In the genomic region with DNA sequence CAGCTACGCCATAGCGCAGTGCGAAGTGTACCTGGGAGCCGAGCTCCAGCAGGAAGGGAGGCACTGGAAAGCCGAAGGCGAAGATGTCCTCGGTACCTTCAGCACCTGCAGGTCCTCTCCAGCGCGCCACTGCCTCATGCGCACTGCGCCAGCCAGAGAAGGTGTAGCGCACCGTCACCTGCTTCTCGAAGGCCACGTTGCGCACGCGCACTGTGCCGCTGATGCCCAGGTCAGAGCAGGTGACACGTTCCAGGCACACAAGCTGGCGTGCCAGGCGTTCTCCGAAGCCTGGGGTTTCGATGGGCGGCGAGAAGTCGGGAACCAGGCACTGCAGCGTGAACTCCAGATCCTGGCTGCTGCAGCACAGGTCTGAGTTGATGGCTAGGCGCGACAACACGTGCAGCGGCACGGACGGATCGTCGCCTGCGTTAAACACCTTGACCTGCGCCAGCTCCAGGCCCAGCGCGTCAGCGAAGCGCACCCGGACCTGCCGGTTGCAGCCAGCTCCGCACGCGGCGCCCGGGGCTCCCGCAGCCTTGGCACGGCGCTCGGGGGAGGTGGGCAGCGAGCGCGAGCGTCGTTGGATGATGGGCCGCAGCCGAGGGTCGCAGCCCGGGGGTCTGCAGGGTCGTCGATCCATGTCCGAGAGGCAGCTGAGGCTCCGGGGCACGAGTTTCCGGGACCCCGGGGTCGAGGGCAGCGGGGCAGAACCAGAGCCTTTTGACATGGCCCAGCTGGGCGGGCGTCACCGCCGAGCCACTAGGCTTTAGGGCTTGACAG, we compare ENCODE assay signal across 8 mouse cellular contexts. TPM values are rescaled to one million over a fixed set of nuclear protein-coding genes. Genes with fewer than 3 reads are reported as not detected.
A peak's percentile ranks its signal among the peaks of the same experiment; 100 is the strongest.
DNase-seq lines count a peak whose midpoint lies in the region; ATAC-seq lines count a peak whose summit lies in the region.

No protein-coding gene starts in this region.

- 10% methylated on average over 42 of the region's 75 CpGs for WGBS in embryonic facial prominence, embryonic 14.5 days
- WGBS in neural tube, embryonic 15.5 days = 15% methylated on average over 75 of the region's 75 CpGs

- H3K36me3 ChIP-seq in erythroblast, embryonic 14.5 days (ENCODE audit: control insufficient read depth) = no peaks in the 10 kb centered on the region
- H3K36me3 ChIP-seq in embryonic facial prominence, embryonic 14.5 days (ENCODE audit: control insufficient read depth, insufficient read depth, low read length) = peaks cover 8% of the 10 kb centered on the region; the same call in 1 of the 2 replicates
- H3K36me3 ChIP-seq in neural tube, embryonic 15.5 days = peaks cover 5% of the 10 kb centered on the region

- H3K4me3 ChIP-seq in erythroblast, embryonic 14.5 days (replicated peaks) = peak overlapping the region; percentile 33
- peak overlapping the region; percentile 66 for H3K4me3 ChIP-seq in embryonic facial prominence, embryonic 14.5 days (ENCODE audit: low read depth, low read length)
- H3K4me3 ChIP-seq in neural tube, embryonic 15.5 days (replicated peaks) = peak overlapping the region; percentile 67

- H3K4me1 ChIP-seq in erythroblast, embryonic 14.5 days (ENCODE audit: control insufficient read depth) = peaks cover 2% of the 10 kb centered on the region
- H3K4me1 ChIP-seq in embryonic facial prominence, embryonic 14.5 days (ENCODE audit: control insufficient read depth, insufficient read depth, low read length) = peaks cover 7% of the 10 kb centered on the region
- peaks cover 31% of the 10 kb centered on the region for H3K4me1 ChIP-seq in neural tube, embryonic 15.5 days

- peak overlapping the region; percentile 62 for H3K9ac ChIP-seq in embryonic facial prominence, embryonic 14.5 days (ENCODE audit: low read depth, low read length)
- peak overlapping the region; percentile 67 for H3K9ac ChIP-seq in neural tube, embryonic 15.5 days (replicated peaks)

- peaks cover 24% of the 10 kb centered on the region for H3K27me3 ChIP-seq in erythroblast, embryonic 14.5 days (ENCODE audit: control insufficient read depth)
- peaks cover 24% of the 10 kb centered on the region for H3K27me3 ChIP-seq in embryonic facial prominence, embryonic 14.5 days (replicated peaks; ENCODE audit: control insufficient read depth, insufficient read depth, low read length)
- 0 out of 2 replicates have a peak, but pooled peaks cover 4% of the 10 kb centered on the region for H3K27me3 ChIP-seq in neural tube, embryonic 15.5 days (replicated peaks)

- no peaks in the 10 kb centered on the region; the same call in 1 of the 2 replicates for H3K9me3 ChIP-seq in erythroblast, embryonic 14.5 days (ENCODE audit: control insufficient read depth, low read length)
- H3K9me3 ChIP-seq in embryonic facial prominence, embryonic 14.5 days (ENCODE audit: control insufficient read depth, low read length) = no peaks in the 10 kb centered on the region
- no peaks in the 10 kb centered on the region for H3K9me3 ChIP-seq in neural tube, embryonic 15.5 days (replicated peaks)

- DNase-seq in Muller cell, postnatal 12 days (ENCODE audit: inconsistent ontology term) = peak; percentile 16
- no peak for DNase-seq in embryonic facial prominence, embryonic 14.5 days (ENCODE audit: low spot score)
- peak; percentile 50 to 62 for DNase-seq in heart, postnatal 14 days
- DNase-seq in left cerebral cortex, postnatal 36 days (ENCODE audit: low spot score in 2 of 2) = peak; percentile 61 to 71
- DNase-seq in spleen, postnatal 10 days (ENCODE audit: low spot score in 2 of 2) = no peak

- H3K27ac ChIP-seq in embryonic facial prominence, embryonic 14.5 days (replicated peaks; ENCODE audit: low read depth, low read length) = no peak overlapping the region; the same call in 1 of the 2 replicates
- H3K27ac ChIP-seq in neural tube, embryonic 15.5 days (replicated peaks) = peak overlapping the region; percentile 89

- ATAC-seq in erythroblast, adult 5-6 weeks (replicated peaks; ENCODE audit: low FRiP score, poor library complexity, severe bottlenecking) = no peak
- ATAC-seq in embryonic facial prominence, embryonic 14.5 days (ENCODE audit: low read depth) = peak; percentile 20; the same call in 1 of the 2 replicates
- ATAC-seq in neural tube, embryonic 15.5 days (ENCODE audit: low FRiP score) = peak; percentile 22

- H3K4me2 ChIP-seq in embryonic facial prominence, embryonic 14.5 days (ENCODE audit: low read depth, low read length) = peak overlapping the region; percentile 100
- H3K4me2 ChIP-seq in neural tube, embryonic 15.5 days = peak overlapping the region; percentile 100

- intact Hi-C loops in heart, postnatal 14 days (cut with DNase I) = no loop called here
- intact Hi-C loops in left cerebral cortex, postnatal 36 days (cut with DNase I) = no loop called here

RNA-seq across cellular contexts. Expression of a gene that starts 0.6 kb away (rescaled TPM):
- polyA plus RNA-seq in erythroblast, embryonic 14.5 days (2012) = 0.01 TPM in 1 of 2 replicates, not detected in the other
- 0.42 and 1.5 TPM in 2 replicates for total RNA-seq in erythroblast, adult 5-6 weeks (2015; ENCODE audit: low replicate concordance)
- 0.70 and 2.0 TPM in 2 replicates for total RNA-seq in erythroblast, adult 5-6 weeks (2017; ENCODE audit: low replicate concordance)
- polyA plus RNA-seq in embryonic facial prominence, embryonic 14.5 days (2014; fragmentation: Nextera tagmentation; extraction: Ambion mirVana) = 5.2 and 6.9 TPM in 2 replicates
- total RNA-seq in heart, postnatal 14 days (2021) = 10 to 100 TPM; 21.0 to 21.5 TPM
- total RNA-seq in left cerebral cortex, postnatal 36 days (2021) = 1 to 10 TPM; 8.1 to 8.9 TPM
- 6.7 and 8.3 TPM in 2 replicates for polyA plus RNA-seq in neural tube, embryonic 15.5 days (2015; fragmentation: Nextera tagmentation; extraction: Ambion mirVana)

RNA-seq across cellular contexts. Expression of a gene that starts 0.7 kb away (rescaled TPM):
- polyA plus RNA-seq in erythroblast, embryonic 14.5 days (2012) = not detected in 2 replicates
- total RNA-seq in erythroblast, adult 5-6 weeks (2015; ENCODE audit: low replicate concordance) = 2.1 TPM in 2 replicates
- 1.3 and 1.4 TPM in 2 replicates for total RNA-seq in erythroblast, adult 5-6 weeks (2017; ENCODE audit: low replicate concordance)
- 5.8 and 7.3 TPM in 2 replicates for polyA plus RNA-seq in embryonic facial prominence, embryonic 14.5 days (2014; fragmentation: Nextera tagmentation; extraction: Ambion mirVana)
- total RNA-seq in heart, postnatal 14 days (2021) = 10 to 100 TPM; 11.8 to 13.1 TPM
- total RNA-seq in left cerebral cortex, postnatal 36 days (2021) = 10 to 100 TPM; 52.6 to 55.5 TPM
- 15.7 and 19.9 TPM in 2 replicates for polyA plus RNA-seq in neural tube, embryonic 15.5 days (2015; fragmentation: Nextera tagmentation; extraction: Ambion mirVana)

RNA-seq across cellular contexts. Expression of a gene that starts 6.2 kb away (rescaled TPM):
- polyA plus RNA-seq in erythroblast, embryonic 14.5 days (2012) = not detected in 2 replicates
- 0.38 TPM in 1 of 2 replicates, not detected in the other for total RNA-seq in erythroblast, adult 5-6 weeks (2015; ENCODE audit: low replicate concordance)
- 0.51 and 0.98 TPM in 2 replicates for total RNA-seq in erythroblast, adult 5-6 weeks (2017; ENCODE audit: low replicate concordance)
- 0.18 TPM in 2 replicates for polyA plus RNA-seq in embryonic facial prominence, embryonic 14.5 days (2014; fragmentation: Nextera tagmentation; extraction: Ambion mirVana)
- 1 to 10 TPM; 1.4 to 2.3 TPM for total RNA-seq in heart, postnatal 14 days (2021)
- 1 to 10 TPM in 1 of 2 experiments, under 1 TPM in 1; 0.79 to 1.3 TPM for total RNA-seq in left cerebral cortex, postnatal 36 days (2021)
- 0.32 TPM in 2 replicates for polyA plus RNA-seq in neural tube, embryonic 15.5 days (2015; fragmentation: Nextera tagmentation; extraction: Ambion mirVana)

RNA-seq across cellular contexts. Expression of a gene that starts 16.7 kb away (rescaled TPM):
- polyA plus RNA-seq in erythroblast, embryonic 14.5 days (2012) = not detected in 2 replicates
- not detected in 2 replicates for total RNA-seq in erythroblast, adult 5-6 weeks (2015; ENCODE audit: low replicate concordance)
- total RNA-seq in erythroblast, adult 5-6 weeks (2017; ENCODE audit: low replicate concordance) = not detected in 2 replicates
- polyA plus RNA-seq in embryonic facial prominence, embryonic 14.5 days (2014; fragmentation: Nextera tagmentation; extraction: Ambion mirVana) = 2.5 and 3.9 TPM in 2 replicates
- under 1 TPM; 0.31 to 0.39 TPM for total RNA-seq in heart, postnatal 14 days (2021)
- total RNA-seq in left cerebral cortex, postnatal 36 days (2021) = under 1 TPM in 1 of 2 experiments, not detected in 1; 0.15 TPM
- polyA plus RNA-seq in neural tube, embryonic 15.5 days (2015; fragmentation: Nextera tagmentation; extraction: Ambion mirVana) = 0.08 and 0.15 TPM in 2 replicates

Comparison
In these comparisons a context has a peak if more than half of its experiments do, and no peak if none do; other contexts are left out.
1. DNase-seq: peak in Muller cell, postnatal 12 days (single experiment), heart, postnatal 14 days (2 of 2) and left cerebral cortex, postnatal 36 days (2 of 2); none in embryonic facial prominence, embryonic 14.5 days (single experiment) and spleen, postnatal 10 days (0 of 2).
2. RNA of a gene that starts 0.7 kb away (total RNA-seq): 52.6 to 55.5 TPM in left cerebral cortex, postnatal 36 days and 11.8 to 13.1 TPM in heart, postnatal 14 days; 1.3 to 2.1 TPM in erythroblast, adult 5-6 weeks; every median in the first group is over 4 times any median in the second.
3. Peak in every context shown above with its lines, with median percentiles within 50 percentile points of each other: H3K4me3 ChIP-seq.